Mouse (Mus musculus): ENCODE measurements at regions not wholly inside any gene's neighbourhood (a gene's known extent, or its start where the extent isn't known, plus 50 kb on each side); places are given as distances from the start of the nearest gene placed in this dataset.

- peak; percentile 84 for DNase-seq
These were observed 222.8 kb upstream of the 4931408C20Rik start for GRCm38 (mm10) chr1:26909926-26910665.

DNA sequence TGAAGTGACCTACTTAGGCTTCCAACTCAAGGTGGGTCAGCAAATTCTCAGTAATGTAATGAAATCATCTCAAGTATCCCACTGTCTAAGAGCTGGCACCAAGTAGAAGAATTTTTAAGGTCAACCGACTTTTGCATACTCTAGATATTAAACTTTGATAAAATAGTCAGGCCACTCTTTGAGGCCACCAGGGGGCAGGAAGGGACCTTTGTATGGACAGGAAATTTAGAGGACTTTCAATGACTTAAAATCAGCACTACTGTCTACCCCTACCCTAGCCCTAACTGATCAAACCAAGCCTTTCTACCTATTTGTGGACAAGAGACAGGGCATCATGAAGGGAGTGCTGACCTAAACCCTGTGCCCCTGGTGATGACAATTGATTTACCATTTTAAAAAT, 215.0 kb upstream of the 4931408C20Rik start:
- DNase-seq: peak; percentile 7

DNA sequence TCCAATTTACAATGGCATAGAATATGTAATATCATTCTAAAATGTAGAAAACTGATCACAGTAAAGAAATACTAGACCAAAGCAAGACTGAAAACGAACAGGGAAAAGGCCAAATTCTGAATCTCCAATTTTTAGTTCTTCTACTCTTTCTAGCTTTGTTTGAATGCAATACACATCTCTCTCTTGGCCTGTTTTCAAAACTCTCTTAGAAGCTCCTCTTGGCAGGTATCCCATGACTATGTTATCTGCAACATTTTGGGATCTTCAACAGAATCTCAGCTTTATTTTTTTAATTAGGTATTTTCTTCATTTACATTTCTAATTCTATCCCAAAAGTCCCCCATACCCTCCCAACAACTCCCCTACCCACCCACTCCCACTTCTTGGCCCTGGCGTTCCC, 170.2 kb upstream of the 4931408C20Rik start:
- DNase-seq: no peak

DNA sequence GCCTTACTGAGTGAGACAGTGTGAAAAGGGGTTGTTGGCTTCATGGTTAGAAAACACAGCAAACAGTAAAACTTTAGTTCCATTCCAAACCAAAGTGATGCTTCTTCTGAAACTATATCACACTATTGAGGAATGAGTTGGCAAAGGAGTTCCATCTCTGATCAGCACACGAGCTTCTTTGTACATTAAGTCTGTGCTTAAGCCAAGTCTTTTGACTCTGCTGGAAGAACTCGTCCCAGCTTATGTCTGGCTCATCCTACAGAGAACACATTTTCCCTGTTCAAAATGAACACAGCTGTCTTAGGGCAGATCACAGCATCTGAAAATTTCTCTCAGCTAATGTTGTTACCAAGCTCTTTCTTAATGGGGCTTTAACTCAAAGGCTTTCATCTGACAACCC, 166.5 kb upstream of the 4931408C20Rik start:
- peak; percentile 5 for DNase-seq

- no peak for DNase-seq
These were observed 122.0 kb upstream of the 4931408C20Rik start for GRCm38 (mm10) chr1:26809259-26809658.

- no peak for DNase-seq
These were observed 77.8 kb upstream of the 4931408C20Rik start for GRCm38 (mm10) chr1:26765076-26765475.
